Mouse (Mus musculus) hindbrain, embryonic 14.5 days (tissue): ENCODE measurements around the gene Prdx5. TPM values are rescaled to one million over a fixed set of nuclear protein-coding genes. Genes with fewer than 3 reads are reported as not detected.
A peak's percentile ranks its signal among the peaks of the same experiment; 100 is the strongest.

Experiments used
- ATAC-seq: fragments of 200-750 bp; cut with Nextera tagmentation; 2 replicates; pipeline ENCODE4 v1.8.0; 2017; ENCODE audit warnings: moderate number of reproducible peaks, mild to moderate bottlenecking, moderate TSS enrichment, moderate library complexity; ENCODE audit not compliant: low FRiP score
- DNase-seq: peaks from one replicate; pipeline ENCODE4 v3.0.0-alpha.2; 2015; ENCODE audit warnings: low spot score
- H3K27ac ChIP-seq: fragments of 300-500 bp; sonication (generic); 2 replicates; pipeline ENCODE4 v1.5.1; 2014; ENCODE audit warnings: mild to moderate bottlenecking, moderate library complexity
- H3K27me3 ChIP-seq: fragments of 300-500 bp; sonication (generic); 2 replicates; pipeline ENCODE4 v1.6.1; 2014; ENCODE audit warnings: mild to moderate bottlenecking, low read length, mixed read lengths; ENCODE audit not compliant: control insufficient read depth, insufficient read depth
- H3K36me3 ChIP-seq: fragments of 300-500 bp; sonication (generic); replicated peaks from 2 replicates; pipeline ENCODE4 v1.6.1; 2014; ENCODE audit not compliant: control insufficient read depth, insufficient read depth
- H3K4me1 ChIP-seq: fragments of 300-500 bp; sonication (generic); replicated peaks from 2 replicates; pipeline ENCODE4 v1.6.1; 2014; ENCODE audit warnings: antibody characterized with exemption, low read length, mixed read lengths; ENCODE audit not compliant: control insufficient read depth, insufficient read depth
- H3K4me2 ChIP-seq: fragments of 300-500 bp; sonication (generic); replicated peaks from 2 replicates; pipeline ENCODE4 v1.6.1; 2014; ENCODE audit warnings: mild to moderate bottlenecking, moderate library complexity
- H3K4me3 ChIP-seq: fragments of 300-500 bp; sonication (generic); replicated peaks from 2 replicates; pipeline ENCODE4 v1.5.1; 2014; ENCODE audit warnings: mild to moderate bottlenecking, low read length
- H3K9ac ChIP-seq: fragments of 300-500 bp; sonication (generic); 2 replicates; pipeline ENCODE4 v1.6.1; 2014
- H3K9me3 ChIP-seq: fragments of 300-500 bp; sonication (generic); 2 replicates; pipeline ENCODE4 v1.6.1; 2016; ENCODE audit warnings: low read length; ENCODE audit not compliant: control insufficient read depth
- WGBS: fragments of 180-500 bp; shearing (Covaris S2); extraction: QIAGEN DNeasy Blood & Tissue Kit; methylation state at CpG from one replicate; pipeline ENCODE4 v1.1.7; 2014; 5-methylcytosine and 5-hydroxymethylcytosine counted together
- polyA plus RNA-seq: library from polyadenylated mRNA; unstranded; fragments of >200 nt; fragmentation: Nextera tagmentation; extraction: Ambion mirVana; gene quantifications from 2 replicates; pipeline ENCODE4 v1.2.1, GENCODE M21; 2014

The Prdx5 gene
- polyA plus RNA-seq, 1 experiment from 2014 or later: 291 TPM

- Histone ChIP-seq H3K4me2 (peak overlapping the region; percentile 100), H3K9me3 (no peaks in the 10 kb centered on the region), H3K4me1 (peaks cover 32% of the 10 kb centered on the region), H3K9ac (peak overlapping the region; percentile 83), H3K4me3 (peak overlapping the region; percentile 58), H3K36me3 (peaks cover 17% of the 10 kb centered on the region), H3K27ac (peak overlapping the region; percentile 90; the same call in 1 of the 2 replicates), H3K27me3 (peaks cover 9% of the 10 kb centered on the region)
- WGBS: 24% methylated on average over 23 of the region's 29 CpGs
- ATAC-seq: peak; percentile 10
- no peak for DNase-seq
These were observed 30.8 kb upstream of the Prdx5 start for GRCm38 (mm10) chr19:6940396-6941351.

DNA sequence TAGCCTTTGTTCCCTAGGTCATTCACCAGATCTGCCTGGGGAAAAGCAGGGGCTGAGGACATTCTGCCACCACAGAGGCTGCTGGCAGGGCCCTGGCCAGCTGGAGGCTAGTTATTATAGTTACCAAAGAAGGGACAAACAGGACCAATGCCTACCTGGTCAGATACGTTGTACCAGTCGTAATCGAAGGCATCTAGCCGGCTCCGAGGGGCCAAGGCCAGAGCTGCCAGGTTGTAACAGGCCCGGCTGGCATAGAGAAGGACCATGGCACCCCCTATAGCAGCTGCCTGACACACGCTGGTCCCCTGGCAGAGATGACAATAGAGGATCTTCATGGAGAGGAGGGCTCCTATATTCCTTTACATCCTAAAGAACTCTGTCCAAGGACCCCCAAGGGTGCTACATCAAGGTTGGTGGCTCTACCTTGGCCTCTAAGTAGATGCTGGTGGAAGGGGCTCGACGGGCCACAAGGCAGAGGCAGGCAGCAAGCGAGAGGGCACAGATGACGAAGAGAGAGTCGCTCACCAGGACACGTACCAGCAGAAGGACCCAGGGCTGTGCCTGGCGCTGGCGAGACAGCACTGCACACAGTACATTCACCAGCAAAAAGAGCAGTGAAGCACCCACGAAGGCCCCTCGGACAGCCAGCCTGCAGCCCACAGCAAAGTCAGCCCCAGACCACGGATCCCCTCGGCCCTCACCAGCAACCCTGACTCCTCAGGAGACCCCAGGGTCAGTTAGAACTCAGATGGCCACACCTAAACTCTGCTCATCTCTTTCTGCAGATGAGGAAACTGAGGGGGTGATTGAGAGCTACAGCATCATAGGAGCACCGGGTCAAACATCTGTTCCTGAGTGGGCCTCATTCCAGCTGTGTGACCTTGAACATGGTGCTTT lies 29.4 kb upstream of the Prdx5 start:
- H3K27ac ChIP-seq: no peak overlapping the region
- H3K9me3 ChIP-seq: no peaks in the 10 kb centered on the region
- peak overlapping the region; percentile 100 for H3K4me2 ChIP-seq
- WGBS: 91% methylated on average over 20 of the region's 20 CpGs
- peaks cover 20% of the 10 kb centered on the region for H3K27me3 ChIP-seq
- peak overlapping the region; percentile 83 for H3K9ac ChIP-seq
- DNase-seq (no peak), ATAC-seq (no peak)
- H3K4me1 ChIP-seq: peaks cover 34% of the 10 kb centered on the region
- H3K36me3 ChIP-seq: 0 out of 2 replicates have a peak, but pooled peaks cover 7% of the 10 kb centered on the region
- no peak overlapping the region for H3K4me3 ChIP-seq

DNA sequence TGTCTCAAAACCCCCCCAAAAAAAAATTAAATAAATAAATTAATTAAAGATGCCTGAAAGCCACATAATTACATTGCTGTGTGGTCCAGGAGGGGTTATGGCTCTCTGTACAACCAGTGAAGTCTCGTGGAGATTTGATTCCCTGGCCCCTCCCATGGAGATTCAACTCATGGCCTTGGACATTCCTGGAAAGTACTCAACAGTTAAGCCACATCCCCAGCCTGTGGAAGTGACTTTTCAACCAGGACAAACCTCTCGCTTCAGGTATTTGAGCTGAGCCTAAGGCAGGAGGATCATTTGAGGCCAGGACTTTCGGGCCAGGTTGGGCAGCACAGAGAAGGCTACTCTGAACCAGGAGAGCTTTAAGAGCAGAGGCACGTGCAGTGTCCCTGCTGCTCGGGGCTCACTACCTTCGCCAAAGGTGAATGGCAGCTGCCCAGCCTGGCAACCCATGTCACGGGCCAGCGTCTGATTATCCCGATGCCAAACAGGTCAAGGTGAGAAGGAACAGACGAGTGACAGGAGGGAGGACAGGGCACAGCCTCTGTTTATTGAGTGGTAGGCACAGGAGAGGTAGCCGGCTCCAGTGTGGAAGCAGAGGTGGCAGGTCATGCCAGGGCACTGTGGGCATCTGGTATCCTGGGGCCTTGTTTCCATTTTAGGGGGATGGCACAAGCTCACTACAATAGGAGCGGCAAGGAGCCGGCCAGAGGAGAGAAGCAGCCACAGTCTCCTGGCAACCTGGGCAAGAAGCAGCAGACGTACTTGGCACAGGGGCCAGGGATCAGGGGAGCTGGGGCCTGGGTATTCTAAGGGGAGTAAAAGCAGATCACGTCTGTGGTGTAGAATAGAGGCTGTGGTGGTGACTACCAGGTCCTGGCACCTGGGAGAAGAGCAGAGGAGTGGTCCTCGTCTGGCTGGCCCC lies 27.9 kb upstream of the Prdx5 start:
- no peak for ATAC-seq
- no peak for DNase-seq
- Histone ChIP-seq H3K4me1 (peaks cover 41% of the 10 kb centered on the region), H3K36me3 (0 out of 2 replicates have a peak, but pooled peaks cover 7% of the 10 kb centered on the region), H3K9me3 (no peaks in the 10 kb centered on the region), H3K27me3 (peaks cover 36% of the 10 kb centered on the region), H3K4me2 (no peak overlapping the region), H3K4me3 (no peak overlapping the region), H3K27ac (no peak overlapping the region), H3K9ac (no peak overlapping the region)
- 78% methylated on average over 16 of the region's 16 CpGs for WGBS

GRCm38 (mm10) chr19:6936299-6936698 lies 26.4 kb upstream of the Prdx5 start:
- no peak overlapping the region for H3K9ac ChIP-seq
- 26% methylated on average over 3 of the region's 3 CpGs for WGBS
- H3K9me3 ChIP-seq: no peaks in the 10 kb centered on the region
- DNase-seq: no peak
- H3K36me3 ChIP-seq: 0 out of 2 replicates have a peak, but pooled peaks cover 7% of the 10 kb centered on the region
- H3K27me3 ChIP-seq: peaks cover 51% of the 10 kb centered on the region
- no peak overlapping the region for H3K27ac ChIP-seq
- H3K4me3 ChIP-seq: no peak overlapping the region
- no peak for ATAC-seq
- peaks cover 38% of the 10 kb centered on the region for H3K4me1 ChIP-seq
- no peak overlapping the region for H3K4me2 ChIP-seq

- WGBS: 12% methylated on average over 23 of the region's 23 CpGs
- Histone ChIP-seq H3K4me2 (peak within 1 kb of the TSS; percentile 78), H3K27me3 (peaks cover 66% of the 10 kb centered on the region), H3K36me3 (0 out of 2 replicates have a peak, but pooled peaks cover 7% of the 10 kb centered on the region), H3K9me3 (no peaks in the 10 kb centered on the region), H3K9ac (peak within 1 kb of the TSS; percentile 62), H3K27ac (no peak within 1 kb of the TSS), H3K4me1 (peaks cover 22% of the 10 kb centered on the region), H3K4me3 (peak within 1 kb of the TSS; percentile 41)
- DNase-seq (no peak), ATAC-seq (no peak)
These were observed 24.5 kb upstream of the Prdx5 start, which contains the start of gene Kcnk4 for GRCm38 (mm10) chr19:6934195-6934977. TSS of gene Kcnk4 (minus strand) at chr19:6934515.

DNA sequence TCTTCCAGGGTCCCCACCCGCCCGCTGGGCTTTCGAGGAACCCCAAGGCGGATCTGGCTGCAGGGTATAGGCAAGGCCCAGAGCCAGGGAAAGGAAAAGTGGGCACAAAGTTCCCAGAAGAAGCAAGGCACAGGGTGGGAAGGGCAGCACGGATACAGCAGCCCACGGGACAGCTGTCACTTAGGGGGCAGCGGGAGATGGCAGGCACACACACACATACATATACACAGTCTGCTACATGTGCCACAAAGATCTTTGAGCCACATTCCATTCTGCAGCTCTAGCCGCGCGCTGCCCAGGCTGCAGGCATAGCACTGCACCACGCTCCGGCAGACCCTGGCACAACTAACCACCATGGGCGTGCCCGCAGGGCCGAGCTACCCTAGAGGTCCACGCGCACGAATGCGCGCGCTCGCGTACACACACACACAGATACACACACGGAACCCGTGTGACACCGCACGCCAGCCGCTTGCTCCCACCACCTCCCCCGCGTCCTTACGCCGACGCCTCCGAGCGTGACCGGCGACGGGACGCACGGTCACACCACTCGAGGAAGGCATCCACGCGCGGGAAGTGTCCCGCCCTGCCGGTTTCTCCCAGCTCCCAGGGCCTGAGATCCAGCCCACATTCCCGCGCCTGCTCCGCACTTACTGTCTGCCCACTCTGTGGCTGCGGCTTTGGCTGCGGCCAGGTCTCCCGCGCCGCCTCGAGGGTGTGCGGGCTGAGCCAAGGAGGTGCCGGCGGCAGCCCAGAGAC lies 23.7 kb upstream of the Prdx5 start:
- Histone ChIP-seq H3K4me1 (0 out of 2 replicates have a peak, but pooled peaks cover 15% of the 10 kb centered on the region), H3K27ac (no peak overlapping the region), H3K9ac (peak overlapping the region; percentile 62), H3K4me3 (peak overlapping the region; percentile 41), H3K36me3 (0 out of 2 replicates have a peak, but pooled peaks cover 3% of the 10 kb centered on the region), H3K9me3 (no peaks in the 10 kb centered on the region), H3K4me2 (peak overlapping the region; percentile 78), H3K27me3 (peaks cover 74% of the 10 kb centered on the region)
- WGBS: 3% methylated on average over 58 of the region's 58 CpGs
- DNase-seq (no peak), ATAC-seq (peak; percentile 51)

- peak overlapping the region; percentile 78 for H3K4me2 ChIP-seq
- no peak overlapping the region for H3K27ac ChIP-seq
- H3K4me3 ChIP-seq: peak overlapping the region; percentile 41
- WGBS: 19% methylated on average over 4 of the region's 4 CpGs
- no peaks in the 10 kb centered on the region for H3K9me3 ChIP-seq
- DNase-seq: no peak
- ATAC-seq: no peak
- peak overlapping the region; percentile 62 for H3K9ac ChIP-seq
- H3K27me3 ChIP-seq: peaks cover 79% of the 10 kb centered on the region
- no peaks in the 10 kb centered on the region for H3K36me3 ChIP-seq
- 0 out of 2 replicates have a peak, but pooled peaks cover 15% of the 10 kb centered on the region for H3K4me1 ChIP-seq
These were observed 23.2 kb upstream of the Prdx5 start for GRCm38 (mm10) chr19:6933102-6933435.
